Mouse (Mus musculus): ENCODE data around the gene Gm20388. TPM values are rescaled to one million over a fixed set of nuclear protein-coding genes. Genes with fewer than 3 reads are reported as not detected.
A peak's percentile ranks its signal among the peaks of the same experiment; 100 is the strongest.

The Gm20388 gene
- total RNA-seq, 1 experiment: 27.0 TPM

DNA sequence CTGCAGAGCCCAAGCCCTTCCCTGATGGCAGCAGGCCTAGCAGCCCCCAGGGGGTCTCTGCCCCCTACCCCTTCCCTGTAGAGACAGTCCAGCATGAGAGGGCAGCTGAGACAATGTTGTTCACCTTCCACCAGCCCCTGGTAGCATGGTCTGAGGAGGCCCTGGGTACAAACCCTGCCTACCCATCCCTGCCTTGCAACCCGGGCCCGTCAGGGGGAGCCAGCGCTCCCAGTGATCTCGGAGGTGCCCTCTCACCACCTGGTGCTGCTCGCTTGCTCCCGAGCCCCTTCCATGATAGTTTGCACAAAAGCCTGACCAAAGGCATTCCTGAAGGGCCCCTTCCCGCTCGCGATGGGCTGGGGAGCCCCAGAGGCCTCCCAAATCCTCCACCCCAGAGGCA, 2350.1 kb downstream of the Gm20388 start:
- no peak overlapping the region for H3K27ac ChIP-seq (ENCODE audit: insufficient read depth, low read depth, low read length, poor library complexity, severe bottlenecking)
- no peaks in the 10 kb centered on the region for H3K4me1 ChIP-seq (ENCODE audit: control insufficient read depth in 2 of 2, insufficient read depth in 2 of 2, low read length in 2 of 2, poor library complexity in 1 of 2)
- H3K9me3 ChIP-seq (ENCODE audit: control insufficient read depth, insufficient read depth, low read depth, low read length): no peaks in the 10 kb centered on the region
- no peaks in the 10 kb centered on the region for H3K36me3 ChIP-seq (ENCODE audit: control insufficient read depth, insufficient read depth, low read length, poor library complexity, severe bottlenecking)
- H3K9ac ChIP-seq (ENCODE audit: insufficient read depth, low read depth, low read length, poor library complexity, severe bottlenecking): no peak overlapping the region
- in situ Hi-C loops (cut with MboI; ENCODE audit: low sequenced_read_pairs in 2 of 2, unreplicated experiment in 2 of 2): no loop called here
- TF ChIP-seq HCFC1 (IDR thresholded peaks at IDR 0.05; ENCODE audit: borderline replicate concordance, insufficient read depth, low read length) (no peak), ZNF384 (IDR thresholded peaks at IDR 0.05; ENCODE audit: low read depth, low read length) (no peak), MAFK (IDR thresholded peaks at IDR 0.05; ENCODE audit: insufficient read depth, low read depth, low read length) (no peak), ZC3H11A (IDR thresholded peaks at IDR 0.05; ENCODE audit: borderline replicate concordance, low read depth, low read length) (no peak), CHD2 (IDR thresholded peaks at IDR 0.05; ENCODE audit: low read depth, low read length) (no peak)
- no peak for DNase-seq (ENCODE audit: low read depth, low spot score)
- H3K4me3 ChIP-seq (ENCODE audit: insufficient read depth in 1 of 2, low read depth in 1 of 2, low read length in 2 of 2, poor library complexity in 1 of 2, severe bottlenecking in 1 of 2): no peak overlapping the region

DNA sequence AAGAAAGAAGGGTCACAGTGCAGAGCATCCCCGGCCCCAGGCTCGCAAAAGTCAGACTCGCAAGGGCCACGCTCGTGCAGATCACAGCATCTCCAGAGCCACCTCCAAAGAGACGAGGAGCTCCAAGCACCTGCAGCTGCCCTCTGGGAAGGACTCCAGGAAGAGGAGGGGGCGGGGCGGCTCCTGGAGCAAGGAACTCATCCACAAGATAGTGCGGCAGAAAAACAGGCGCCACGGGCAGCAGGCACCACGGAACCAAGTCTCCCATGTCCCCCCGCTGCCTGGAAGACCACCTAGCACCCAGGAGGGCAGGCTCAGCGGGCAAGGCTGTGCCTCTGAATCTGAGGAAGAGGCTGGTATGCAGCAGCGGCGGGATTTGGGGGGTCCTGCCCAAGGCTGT, 2352.2 kb downstream of the Gm20388 start:
- Histone ChIP-seq H3K27ac (ENCODE audit: insufficient read depth, low read depth, low read length, poor library complexity, severe bottlenecking) (no peak overlapping the region), H3K36me3 (ENCODE audit: control insufficient read depth, insufficient read depth, low read length, poor library complexity, severe bottlenecking) (no peaks in the 10 kb centered on the region), H3K9me3 (ENCODE audit: control insufficient read depth, insufficient read depth, low read depth, low read length) (no peaks in the 10 kb centered on the region), H3K4me1 (ENCODE audit: control insufficient read depth in 2 of 2, insufficient read depth in 2 of 2, low read length in 2 of 2, poor library complexity in 1 of 2) (no peaks in the 10 kb centered on the region), H3K9ac (ENCODE audit: insufficient read depth, low read depth, low read length, poor library complexity, severe bottlenecking) (no peak overlapping the region), H3K4me3 (ENCODE audit: insufficient read depth in 1 of 2, low read depth in 1 of 2, low read length in 2 of 2, poor library complexity in 1 of 2, severe bottlenecking in 1 of 2) (peak overlapping the region; percentile 9 to 17; a peak in 1 of 4 replicates)
- no peak for TF ChIP-seq ZC3H11A (IDR thresholded peaks at IDR 0.05; ENCODE audit: borderline replicate concordance, low read depth, low read length)
- TF ChIP-seq CHD2 (IDR thresholded peaks at IDR 0.05; ENCODE audit: low read depth, low read length): no peak
- TF ChIP-seq MAFK (IDR thresholded peaks at IDR 0.05; ENCODE audit: insufficient read depth, low read depth, low read length): no peak
- no peak for TF ChIP-seq ZNF384 (IDR thresholded peaks at IDR 0.05; ENCODE audit: low read depth, low read length)
- no peak for TF ChIP-seq HCFC1 (IDR thresholded peaks at IDR 0.05; ENCODE audit: borderline replicate concordance, insufficient read depth, low read length)
- no peak for DNase-seq (ENCODE audit: low read depth, low spot score)
- in situ Hi-C loops (cut with MboI; ENCODE audit: low sequenced_read_pairs in 2 of 2, unreplicated experiment in 2 of 2): no loop called here

DNA sequence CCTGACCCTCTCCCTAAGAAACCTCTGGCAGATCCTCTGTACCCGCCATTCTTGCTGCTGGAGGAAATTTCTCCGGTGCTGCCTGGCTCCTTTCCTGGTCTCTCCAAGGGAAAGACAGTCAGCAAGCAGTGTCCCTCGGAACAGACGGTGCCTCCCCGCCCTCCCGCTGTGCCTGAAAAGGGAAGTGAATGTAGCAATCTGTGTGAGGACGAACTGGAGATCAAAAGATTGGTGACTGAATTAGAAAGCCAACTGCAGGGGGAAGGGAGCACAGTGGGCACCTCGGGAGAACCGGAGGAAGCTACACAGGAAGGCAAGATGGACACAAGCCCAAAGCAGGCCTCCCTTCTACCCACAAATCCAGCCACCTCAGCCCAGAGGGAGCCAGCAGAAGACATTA, 2353.6 kb downstream of the Gm20388 start:
- H3K27ac ChIP-seq (ENCODE audit: insufficient read depth, low read depth, low read length, poor library complexity, severe bottlenecking): no peak overlapping the region
- no peak for TF ChIP-seq ZC3H11A (IDR thresholded peaks at IDR 0.05; ENCODE audit: borderline replicate concordance, low read depth, low read length)
- TF ChIP-seq CHD2 (IDR thresholded peaks at IDR 0.05; ENCODE audit: low read depth, low read length): no peak
- no peak for TF ChIP-seq HCFC1 (IDR thresholded peaks at IDR 0.05; ENCODE audit: borderline replicate concordance, insufficient read depth, low read length)
- TF ChIP-seq MAFK (IDR thresholded peaks at IDR 0.05; ENCODE audit: insufficient read depth, low read depth, low read length): no peak
- TF ChIP-seq ZNF384 (IDR thresholded peaks at IDR 0.05; ENCODE audit: low read depth, low read length): no peak

DNA sequence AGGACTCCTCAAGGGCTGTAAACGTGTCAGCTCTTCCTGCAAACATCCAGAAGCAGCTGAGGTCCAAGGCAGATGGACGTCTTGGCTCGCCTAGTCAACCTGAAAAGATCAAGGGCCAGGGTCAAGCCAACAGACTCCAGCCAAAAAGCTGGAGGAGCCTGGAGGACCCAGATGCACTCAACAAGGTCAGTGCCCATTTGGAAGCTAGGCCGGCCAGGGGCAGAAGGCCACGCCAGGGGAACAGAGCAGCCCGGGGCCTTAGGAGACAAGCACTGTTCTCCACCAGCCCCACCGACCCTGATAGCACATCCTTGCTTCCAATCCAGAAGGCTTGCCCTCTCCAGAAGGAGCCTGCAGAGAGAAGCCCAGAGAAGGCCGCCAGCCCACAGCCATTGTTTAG, 2354.9 kb downstream of the Gm20388 start:
- in situ Hi-C loops (cut with MboI; ENCODE audit: low sequenced_read_pairs in 2 of 2, unreplicated experiment in 2 of 2): no loop called here

More for the DNA sequence above, 2353.6 kb downstream of the Gm20388 start:
- in situ Hi-C loops (cut with MboI; ENCODE audit: low sequenced_read_pairs in 2 of 2, unreplicated experiment in 2 of 2): no loop called here
- Histone ChIP-seq H3K9me3 (ENCODE audit: control insufficient read depth, insufficient read depth, low read depth, low read length) (no peaks in the 10 kb centered on the region), H3K4me1 (ENCODE audit: control insufficient read depth in 2 of 2, insufficient read depth in 2 of 2, low read length in 2 of 2, poor library complexity in 1 of 2) (peaks cover 0 to 7% of the 10 kb centered on the region in 2 experiments; a peak in 2 of 4 replicates), H3K36me3 (ENCODE audit: control insufficient read depth, insufficient read depth, low read length, poor library complexity, severe bottlenecking) (no peaks in the 10 kb centered on the region), H3K9ac (ENCODE audit: insufficient read depth, low read depth, low read length, poor library complexity, severe bottlenecking) (no peak overlapping the region), H3K4me3 (ENCODE audit: insufficient read depth in 1 of 2, low read depth in 1 of 2, low read length in 2 of 2, poor library complexity in 1 of 2, severe bottlenecking in 1 of 2) (no peak overlapping the region)
- DNase-seq (ENCODE audit: low read depth, low spot score): no peak

More for the DNA sequence above, 2354.9 kb downstream of the Gm20388 start:
- Histone ChIP-seq H3K4me1 (ENCODE audit: control insufficient read depth in 2 of 2, insufficient read depth in 2 of 2, low read length in 2 of 2, poor library complexity in 1 of 2) (peaks cover 0 to 7% of the 10 kb centered on the region in 2 experiments; a peak in 2 of 4 replicates), H3K9me3 (ENCODE audit: control insufficient read depth, insufficient read depth, low read depth, low read length) (no peaks in the 10 kb centered on the region), H3K36me3 (ENCODE audit: control insufficient read depth, insufficient read depth, low read length, poor library complexity, severe bottlenecking) (no peaks in the 10 kb centered on the region), H3K9ac (ENCODE audit: insufficient read depth, low read depth, low read length, poor library complexity, severe bottlenecking) (no peak overlapping the region), H3K4me3 (ENCODE audit: insufficient read depth in 1 of 2, low read depth in 1 of 2, low read length in 2 of 2, poor library complexity in 1 of 2, severe bottlenecking in 1 of 2) (no peak overlapping the region), H3K27ac (ENCODE audit: insufficient read depth, low read depth, low read length, poor library complexity, severe bottlenecking) (no peak overlapping the region)
- no peak for DNase-seq (ENCODE audit: low read depth, low spot score)
- TF ChIP-seq ZNF384 (IDR thresholded peaks at IDR 0.05; ENCODE audit: low read depth, low read length) (no peak), HCFC1 (IDR thresholded peaks at IDR 0.05; ENCODE audit: borderline replicate concordance, insufficient read depth, low read length) (no peak), CHD2 (IDR thresholded peaks at IDR 0.05; ENCODE audit: low read depth, low read length) (no peak), ZC3H11A (IDR thresholded peaks at IDR 0.05; ENCODE audit: borderline replicate concordance, low read depth, low read length) (no peak), MAFK (IDR thresholded peaks at IDR 0.05; ENCODE audit: insufficient read depth, low read depth, low read length) (no peak)
